Mouse (Mus musculus): ENCODE measurements at regions not wholly inside any gene's neighbourhood (a gene's known extent, or its start where the extent isn't known, plus 50 kb on each side); places are given as distances from the start of the nearest gene placed in this dataset.

DNA sequence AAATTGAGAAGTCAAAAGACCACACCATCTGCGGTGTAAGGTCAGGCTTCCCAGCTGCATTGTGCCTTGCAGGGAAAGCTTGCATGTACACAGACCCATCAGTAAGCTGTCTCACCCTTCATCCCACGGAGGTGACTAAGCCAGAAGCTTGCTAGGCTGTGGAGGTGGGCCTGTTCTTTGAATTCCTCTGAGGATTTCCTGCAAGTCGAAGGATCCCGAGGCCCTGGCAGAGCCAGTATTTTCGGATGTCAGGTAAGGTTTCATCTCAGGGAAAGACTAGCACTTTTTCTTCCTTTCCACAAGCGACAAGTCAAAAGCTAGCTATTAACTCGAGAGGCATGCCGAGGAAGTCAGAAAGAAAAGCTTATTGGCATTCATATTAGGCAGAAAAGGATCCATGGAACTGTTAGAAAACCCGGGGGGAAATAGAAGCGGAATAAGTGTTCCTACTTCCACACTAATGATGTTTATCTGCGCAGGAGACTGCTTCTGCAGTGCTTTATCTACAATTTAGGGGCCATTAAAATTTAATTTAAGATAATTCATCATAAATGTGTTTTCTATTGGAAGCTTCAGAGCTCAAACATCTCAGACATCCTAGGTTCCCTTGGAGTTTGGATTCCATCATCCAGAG lies 148.3 kb upstream of the Atp2b1 start:
- DNase-seq (ENCODE audit: low read depth, low spot score) = no peak

DNA sequence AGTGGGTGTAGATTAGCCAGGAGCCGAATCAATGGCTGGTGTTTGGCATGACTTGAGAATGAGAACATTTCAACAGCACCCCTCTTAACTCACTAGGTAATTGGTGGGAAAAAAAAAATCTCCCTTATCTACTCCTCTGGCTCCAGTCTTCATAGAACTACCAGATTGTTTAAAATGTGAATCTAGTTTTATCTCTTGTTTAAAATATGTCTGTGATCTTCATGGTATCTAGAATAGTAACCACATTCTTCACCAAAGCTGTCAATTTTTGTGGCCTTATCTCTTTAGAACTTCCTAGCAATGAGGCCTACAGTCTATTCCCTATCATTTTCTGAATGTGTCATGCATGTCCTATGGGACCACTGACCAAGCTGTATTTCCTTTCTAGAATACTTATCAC lies 134.4 kb upstream of the Atp2b1 start:
- no peak for DNase-seq (ENCODE audit: low read depth, low spot score)

GRCm38 (mm10) chr10:98780938-98781337 lies 133.3 kb upstream of the Atp2b1 start:
- no peak for DNase-seq (ENCODE audit: low read depth, low spot score)

DNA sequence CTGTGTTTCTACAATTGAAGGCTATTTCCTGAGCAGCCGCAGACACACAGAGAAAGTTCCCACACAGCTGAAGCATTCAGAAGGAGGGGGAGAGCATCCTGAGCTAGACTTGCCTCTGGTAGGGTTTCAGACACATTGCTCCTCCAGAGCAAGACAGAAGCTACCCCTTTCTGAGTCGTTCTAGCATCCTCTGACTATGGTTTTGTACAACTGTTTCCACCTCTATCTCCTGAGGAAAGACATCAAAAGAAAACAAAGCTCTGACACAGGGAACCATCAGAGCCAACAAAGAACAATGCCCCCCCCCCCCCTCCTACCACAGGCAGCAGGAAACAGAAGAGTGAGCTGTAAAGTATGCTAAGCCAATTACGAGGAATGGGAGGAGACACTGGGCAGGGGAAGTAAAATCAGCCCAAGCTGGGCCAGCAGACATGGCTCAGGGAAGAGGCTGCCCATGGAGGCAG lies 132.3 kb upstream of the Atp2b1 start:
- no peak for DNase-seq (ENCODE audit: low read depth, low spot score)

DNA sequence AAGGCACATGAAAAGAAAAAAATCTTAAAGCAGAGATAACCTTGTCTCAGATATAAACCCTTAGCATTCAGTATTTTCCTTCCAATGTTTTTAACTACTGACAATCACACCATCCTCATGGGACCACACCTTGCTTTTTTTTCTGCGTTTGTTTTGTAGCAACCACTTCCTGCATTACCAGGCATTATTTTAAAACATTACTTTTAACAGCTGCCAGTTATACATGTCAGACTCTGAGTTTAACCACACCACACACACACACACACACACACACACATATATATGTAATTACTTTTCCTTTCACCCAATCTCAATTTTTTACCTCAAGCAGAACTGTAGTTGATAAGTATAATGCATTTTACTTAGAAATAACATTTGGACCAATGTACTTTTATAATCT lies 128.8 kb upstream of the Atp2b1 start:
- no peak for DNase-seq (ENCODE audit: low read depth, low spot score)

GRCm38 (mm10) chr10:98786089-98786488 lies 128.1 kb upstream of the Atp2b1 start:
- no peak for DNase-seq (ENCODE audit: low read depth, low spot score)

DNA sequence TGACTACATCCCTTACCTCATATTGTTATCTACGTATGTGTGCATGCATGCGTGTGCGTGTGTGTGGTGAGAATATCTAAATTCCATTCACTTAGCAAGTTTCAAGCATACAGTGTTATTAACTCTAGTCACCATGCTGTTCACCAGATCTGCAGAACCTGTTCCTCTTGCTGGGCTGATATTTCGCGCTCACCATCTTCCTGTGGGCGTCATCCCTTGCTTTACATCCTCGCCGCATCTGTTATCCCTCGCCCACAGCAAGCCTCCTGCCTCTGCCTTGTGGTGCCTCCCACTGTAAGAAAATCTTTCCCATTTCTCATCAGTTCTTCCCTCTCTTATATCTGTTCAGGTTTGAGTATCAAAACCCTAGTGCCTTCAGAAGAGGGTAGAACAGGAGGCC lies 124.4 kb upstream of the Atp2b1 start:
- DNase-seq (ENCODE audit: low read depth, low spot score) = no peak

- DNase-seq (ENCODE audit: low read depth, low spot score) = no peak
Measured at GRCm38 (mm10) chr10:98790456-98790855, 123.8 kb upstream of the Atp2b1 start.

- no peak for DNase-seq (ENCODE audit: low read depth, low spot score)
Measured at GRCm38 (mm10) chr10:98792019-98792741, 122.0 kb upstream of the Atp2b1 start.

GRCm38 (mm10) chr10:98793926-98794536 lies 120.2 kb upstream of the Atp2b1 start:
- DNase-seq (ENCODE audit: low read depth, low spot score) = no peak

- no peak for DNase-seq (ENCODE audit: low read depth, low spot score)
Measured at GRCm38 (mm10) chr10:98796016-98796415, 118.2 kb upstream of the Atp2b1 start.

- no peak for DNase-seq (ENCODE audit: low read depth, low spot score)
Measured at GRCm38 (mm10) chr10:98798634-98799415, 115.4 kb upstream of the Atp2b1 start.

GRCm38 (mm10) chr10:98799830-98800229 lies 114.4 kb upstream of the Atp2b1 start:
- no peak for DNase-seq (ENCODE audit: low read depth, low spot score)

DNA sequence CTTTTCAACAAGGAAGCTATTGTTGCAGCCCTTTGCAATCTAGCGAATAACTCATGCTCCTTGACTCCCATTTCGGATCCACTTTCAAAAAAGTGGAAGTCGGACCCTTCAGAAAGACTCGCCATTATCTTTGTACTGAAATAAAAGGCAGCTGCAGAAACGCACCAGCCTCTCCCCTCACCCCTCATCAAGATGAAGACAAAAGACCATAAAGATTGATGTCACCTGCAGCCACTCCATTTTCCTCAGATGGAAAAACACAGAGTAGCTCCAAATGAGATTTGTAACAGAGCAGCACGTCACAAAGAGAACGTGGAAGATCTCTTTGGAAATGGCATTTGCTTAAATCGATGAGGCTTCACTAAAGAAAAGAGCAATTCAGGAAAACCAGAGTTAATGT lies 113.3 kb upstream of the Atp2b1 start:
- no peak for DNase-seq (ENCODE audit: low read depth, low spot score)

DNA sequence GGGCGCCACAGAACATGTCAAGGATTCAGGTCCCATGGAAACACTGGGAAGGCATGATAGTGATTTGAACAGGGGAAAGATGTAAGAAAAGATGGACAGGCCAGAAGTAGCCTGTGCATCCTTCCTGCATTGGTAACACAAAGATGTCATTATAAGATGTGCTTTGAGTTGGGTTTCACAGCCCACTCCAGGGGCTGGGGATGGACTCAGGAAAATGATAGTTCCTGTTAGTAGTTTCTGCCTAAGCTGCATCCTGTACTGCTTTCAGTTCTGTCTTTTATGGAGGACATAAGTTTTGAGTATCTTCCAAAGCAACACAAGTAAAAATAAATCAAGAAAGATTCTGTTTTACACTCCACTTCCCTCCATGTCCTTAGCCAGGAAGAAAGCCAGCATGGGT lies 109.2 kb upstream of the Atp2b1 start:
- no peak for DNase-seq (ENCODE audit: low read depth, low spot score)

- DNase-seq (ENCODE audit: low read depth, low spot score) = no peak
Measured at GRCm38 (mm10) chr10:98806798-98807535, 107.2 kb upstream of the Atp2b1 start.

GRCm38 (mm10) chr10:98808644-98809043 lies 105.6 kb upstream of the Atp2b1 start:
- no peak for DNase-seq (ENCODE audit: low read depth, low spot score)

GRCm38 (mm10) chr10:98829051-98829450 lies 85.2 kb upstream of the Atp2b1 start:
- DNase-seq (ENCODE audit: low read depth, low spot score) = no peak

DNA sequence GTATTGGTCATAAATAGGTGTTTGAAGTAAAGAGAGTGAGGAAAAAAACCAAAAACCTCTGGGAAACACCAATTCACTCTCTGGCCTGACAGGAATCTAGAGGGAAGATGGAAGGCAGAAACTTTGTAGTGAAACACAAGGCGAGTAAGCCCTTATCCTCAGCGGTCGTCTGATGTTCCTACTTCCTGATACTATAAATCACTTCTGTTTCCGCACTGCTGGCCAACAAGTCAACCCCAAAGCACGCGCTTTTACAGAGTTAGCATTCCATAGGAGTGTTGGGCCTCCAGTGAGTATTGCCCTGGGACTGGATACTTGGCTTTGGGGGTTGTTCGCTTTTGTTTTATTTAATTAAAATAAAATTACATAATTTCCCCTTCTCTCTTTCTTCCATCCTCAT lies 82.7 kb upstream of the Atp2b1 start:
- DNase-seq (ENCODE audit: low read depth, low spot score) = no peak

GRCm38 (mm10) chr10:98837289-98838181 lies 76.7 kb upstream of the Atp2b1 start:
- DNase-seq (ENCODE audit: low read depth, low spot score) = no peak

Data from embryo, embryonic 11.5 days (tissue).